Mouse (Mus musculus) kidney, adult 11 months (tissue): ENCODE results near the gene Ptprg.
A peak's percentile ranks its signal among the peaks of the same experiment; 100 is the strongest.
"Not testable (repeated sequence)": the region's sequence is repeated elsewhere in the genome, so short reads cannot be mapped to it uniquely, and the experiment has no call there.

Source experiments
- DNase-seq: peaks from one replicate; pipeline ENCODE4 v3.0.0; 2022

The Ptprg gene

DNA sequence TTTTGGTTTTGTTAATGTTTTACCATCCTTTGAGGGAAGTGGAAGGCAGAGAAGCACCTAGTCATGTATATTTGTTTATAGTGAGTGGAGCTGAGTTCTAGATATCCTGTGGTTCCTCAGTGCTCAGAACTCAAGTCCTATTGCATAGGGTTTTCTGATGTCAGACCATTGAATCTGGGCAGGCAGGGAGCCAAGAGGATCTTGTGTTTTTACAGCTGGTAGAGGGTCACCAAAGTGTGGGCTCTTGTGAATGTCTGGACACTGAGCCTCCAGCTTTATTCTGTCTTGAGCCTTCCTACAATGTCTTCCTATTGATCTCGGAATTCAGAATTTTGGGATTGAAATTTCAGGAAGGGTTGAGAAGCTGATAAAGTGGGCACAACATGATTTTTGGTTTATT, 206.0 kb downstream of the Ptprg start:
- no peak for DNase-seq

DNA sequence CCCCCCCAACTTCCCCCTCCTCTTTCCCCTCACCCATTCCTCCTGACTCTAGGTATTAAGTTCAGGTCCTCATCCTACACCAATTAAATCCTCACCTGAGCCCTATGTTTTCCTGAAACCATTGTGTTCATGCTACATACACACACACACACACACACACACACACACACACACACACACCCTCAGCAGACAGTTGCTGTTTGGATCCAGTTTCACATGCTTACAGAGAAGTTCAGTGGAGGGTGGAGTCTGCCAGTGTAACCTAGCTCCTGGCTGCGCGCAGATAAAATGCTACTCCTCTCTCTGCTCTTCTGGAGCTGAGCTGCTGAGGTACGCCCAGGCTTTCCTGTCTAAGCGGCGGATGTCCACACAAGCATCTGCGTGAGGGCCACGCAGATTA, 209.7 kb downstream of the Ptprg start:
- DNase-seq = no peak

DNA sequence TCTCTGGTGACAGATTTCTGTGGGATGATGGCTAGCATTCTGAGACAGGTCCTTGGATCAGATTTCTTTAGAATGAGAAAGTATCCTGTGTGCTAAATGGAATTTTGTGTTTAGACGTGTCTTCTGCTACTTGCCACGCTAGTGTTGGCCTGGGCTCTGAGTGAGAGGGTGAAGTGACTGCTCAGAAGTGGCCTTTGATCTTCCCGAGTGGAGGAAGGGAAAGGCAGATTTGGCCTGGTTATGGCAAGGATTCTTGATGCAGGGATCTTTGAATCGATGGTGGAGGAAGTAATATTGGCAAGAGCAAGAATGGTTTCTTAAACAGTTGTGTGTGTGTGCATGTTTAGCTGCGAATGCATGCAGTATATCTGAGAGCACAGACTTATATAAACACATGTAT, 219.4 kb downstream of the Ptprg start:
- DNase-seq = no peak

DNA sequence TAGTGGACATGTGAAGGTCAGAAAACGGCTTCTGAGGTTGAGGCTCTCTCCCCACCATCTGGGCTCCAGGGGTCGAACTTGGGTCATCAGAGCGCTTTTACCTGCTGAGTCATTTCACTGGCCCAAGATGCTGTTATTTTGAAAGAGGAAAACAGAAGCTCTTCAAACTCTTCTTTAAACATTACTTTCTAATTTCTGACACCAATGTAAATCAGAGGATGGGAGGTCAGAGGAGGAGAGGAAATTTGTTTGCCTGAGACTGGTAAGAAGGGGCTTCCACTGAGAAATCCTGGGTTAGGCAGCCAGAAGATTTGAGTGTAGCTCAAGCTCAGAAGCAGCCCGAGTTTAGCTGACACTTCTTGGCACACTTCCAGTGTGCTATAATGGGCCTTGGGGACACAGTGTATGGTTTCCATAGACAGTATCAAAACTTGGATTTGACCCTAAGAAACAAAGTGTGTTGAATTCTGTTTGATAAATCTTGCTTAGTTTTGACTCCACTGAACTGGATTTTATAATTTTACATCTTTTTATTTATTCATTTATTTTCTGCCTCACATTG, 221.2 kb downstream of the Ptprg start:
- DNase-seq = no peak

GRCm38 (mm10) chr14:11775204-11775603, 221.9 kb downstream of the Ptprg start:
- peak; percentile 17 for DNase-seq

GRCm38 (mm10) chr14:11775951-11776495, 222.7 kb downstream of the Ptprg start:
- peak; percentile 36 for DNase-seq

- no peak for DNase-seq
These were observed 223.2 kb downstream of the Ptprg start for GRCm38 (mm10) chr14:11776566-11776965.

- no peak for DNase-seq
These were observed 237.9 kb downstream of the Ptprg start for GRCm38 (mm10) chr14:11791190-11791589.

DNA sequence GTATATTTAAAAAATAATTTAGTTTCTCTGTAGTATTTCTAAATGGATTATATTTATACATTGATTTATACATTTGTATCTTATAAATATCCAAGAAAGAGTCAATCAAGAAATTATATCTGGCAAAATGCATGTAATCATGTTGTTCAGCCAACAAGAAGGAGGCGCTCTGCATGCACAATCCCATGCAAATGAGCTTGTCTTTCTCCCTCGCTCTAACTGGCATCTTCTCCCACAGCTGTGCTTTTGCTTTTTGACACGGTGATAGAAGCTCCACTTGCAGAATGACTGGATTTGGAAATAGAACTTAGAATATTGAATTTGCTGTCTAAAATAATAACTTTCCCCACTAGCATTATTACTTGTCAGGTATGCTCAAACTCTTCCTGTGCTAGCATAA, 240.5 kb downstream of the Ptprg start:
- no peak for DNase-seq

- no peak for DNase-seq
These were observed 249.2 kb downstream of the Ptprg start for GRCm38 (mm10) chr14:11802355-11803035.

GRCm38 (mm10) chr14:11806674-11807073, 253.3 kb downstream of the Ptprg start:
- no peak for DNase-seq

- DNase-seq = no peak
These were observed 254.1 kb downstream of the Ptprg start for GRCm38 (mm10) chr14:11807465-11807864.

DNA sequence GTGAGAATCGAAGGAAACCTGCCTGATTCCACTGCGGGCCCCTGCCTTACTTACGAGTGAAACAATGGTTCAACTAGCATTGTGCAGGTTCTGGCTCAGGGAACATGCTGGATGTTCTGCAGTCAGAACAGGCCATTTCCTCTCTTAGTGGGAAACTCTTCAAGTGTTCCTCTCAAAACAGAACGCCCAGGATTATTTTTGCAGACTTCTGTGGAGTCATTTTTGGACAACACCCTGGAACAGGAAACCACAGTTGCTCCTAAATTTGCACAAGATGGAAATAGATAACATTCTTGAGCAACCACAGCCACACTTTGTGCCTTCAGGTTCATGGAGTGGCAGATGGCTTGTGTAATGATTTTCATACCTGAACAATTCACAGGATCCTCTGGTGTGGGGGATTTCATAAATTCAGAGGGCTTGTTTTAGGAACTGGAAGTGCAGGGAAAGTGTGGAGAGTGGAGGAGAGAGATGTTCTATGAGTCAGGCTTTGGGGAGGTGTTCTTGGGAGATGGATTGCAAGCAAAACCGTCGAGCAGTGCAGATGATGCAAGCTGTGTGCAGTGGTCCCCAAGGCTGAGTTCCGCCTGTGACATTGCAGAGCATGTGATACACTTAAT, 257.9 kb downstream of the Ptprg start:
- peak; percentile 45 for DNase-seq

- no peak for DNase-seq
These were observed 259.0 kb downstream of the Ptprg start for GRCm38 (mm10) chr14:11812291-11812690.

- DNase-seq = not testable (repeated sequence)
These were observed 261.5 kb downstream of the Ptprg start for GRCm38 (mm10) chr14:11814811-11815210.

DNA sequence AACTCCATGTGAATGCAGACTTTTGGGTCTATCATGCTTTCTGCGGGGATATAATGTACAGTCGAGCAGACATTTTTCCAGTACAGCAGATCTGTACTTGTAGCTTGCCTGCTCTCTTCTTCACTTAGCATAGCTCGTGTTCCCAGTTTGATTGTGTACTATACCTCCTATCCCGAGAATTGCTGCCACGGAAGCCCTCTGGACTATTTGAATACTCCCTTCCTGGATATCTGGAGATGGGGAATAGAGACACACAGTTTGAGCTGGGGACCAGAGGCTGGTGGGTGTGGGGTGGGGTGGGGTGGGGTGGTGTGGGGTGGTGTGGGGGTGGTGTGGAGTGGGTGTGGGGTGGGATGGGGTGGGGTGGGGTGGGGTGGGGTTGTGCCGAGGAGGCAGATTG, 263.9 kb downstream of the Ptprg start:
- no peak for DNase-seq

DNA sequence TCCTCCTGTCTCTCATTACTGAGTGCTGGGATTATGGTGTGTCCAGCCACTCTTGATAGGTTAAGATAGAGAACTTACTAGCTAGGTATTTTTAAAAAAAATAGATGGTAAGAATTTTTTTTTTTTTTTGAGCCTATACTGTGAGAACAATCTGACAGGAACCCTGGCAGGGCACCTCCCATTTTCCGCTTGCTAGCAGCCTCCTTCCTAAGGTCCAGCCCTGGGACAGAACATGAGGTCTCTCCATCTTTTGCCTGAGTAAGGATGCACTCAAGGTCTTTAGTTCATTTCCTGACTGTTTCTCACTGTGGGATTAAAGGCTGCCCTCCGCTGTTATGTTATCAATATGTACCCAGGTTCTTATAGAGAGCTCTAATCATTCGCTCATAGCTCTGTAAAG, 264.7 kb downstream of the Ptprg start:
- no peak for DNase-seq

- DNase-seq = no peak
These were observed 265.4 kb downstream of the Ptprg start for GRCm38 (mm10) chr14:11818721-11819120.

- DNase-seq = no peak
These were observed 266.0 kb downstream of the Ptprg start for GRCm38 (mm10) chr14:11819326-11819725.

DNA sequence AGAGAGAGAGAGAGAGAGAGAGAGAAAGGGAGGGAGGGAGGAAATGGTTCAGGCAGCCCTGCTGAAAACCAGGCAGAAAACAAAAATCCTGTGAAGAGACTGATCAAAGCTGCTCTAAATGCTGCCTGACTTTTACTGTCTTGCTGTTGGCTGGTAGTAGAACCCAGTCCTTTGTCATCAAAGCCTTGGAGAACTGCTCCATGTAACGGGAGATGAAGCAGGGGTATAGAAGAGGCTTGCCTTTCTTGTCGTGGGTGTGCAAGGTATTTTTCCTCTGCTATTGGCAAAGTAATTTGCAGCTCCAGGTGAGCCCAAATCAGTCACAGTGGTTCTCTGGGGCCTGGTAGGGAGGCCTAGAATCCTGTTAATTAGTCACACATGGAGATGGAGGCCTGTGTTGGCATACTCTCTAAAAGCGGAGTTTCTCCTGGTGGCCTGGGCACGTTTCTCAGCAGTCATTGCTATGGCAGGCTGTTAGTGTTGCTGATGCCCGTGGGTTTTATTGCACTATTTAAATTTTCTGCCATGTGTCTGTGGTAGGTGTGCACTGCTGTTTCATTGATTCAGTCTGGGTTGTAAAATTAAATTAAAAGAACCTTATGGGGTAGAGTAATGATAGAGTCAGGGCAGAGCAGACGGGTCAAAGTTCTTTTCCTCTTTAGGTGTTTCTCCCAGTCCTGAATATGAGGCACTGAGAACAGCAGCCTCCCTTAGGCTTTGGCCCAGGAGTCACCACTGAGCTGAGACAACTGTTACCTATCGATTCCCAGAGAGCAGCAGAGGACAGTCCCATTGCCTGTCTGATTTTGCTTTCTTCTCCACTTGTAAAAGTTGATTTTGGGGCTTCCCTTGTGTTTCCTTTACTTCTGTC, 269.7 kb downstream of the Ptprg start:
- peak; percentile 33 for DNase-seq

DNA sequence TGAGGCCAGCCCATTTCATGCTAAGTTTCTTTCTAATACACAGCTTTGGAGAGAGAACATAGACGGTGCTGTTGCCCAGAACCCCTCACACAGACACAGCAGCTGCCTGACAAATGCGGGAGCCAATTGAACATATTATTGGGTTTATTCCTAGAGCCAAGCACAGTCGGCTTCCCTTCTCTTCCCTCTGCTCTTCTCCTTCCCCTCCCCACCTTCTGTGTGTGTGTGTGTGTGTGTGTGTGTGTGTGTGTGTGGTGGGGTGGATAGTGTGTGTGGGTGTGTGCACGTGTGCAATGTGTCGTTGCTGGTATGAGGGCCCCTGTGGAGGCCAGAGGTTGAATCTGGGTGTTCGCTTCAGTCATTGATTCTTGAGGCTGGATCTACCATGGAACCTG, 270.4 kb downstream of the Ptprg start:
- no peak for DNase-seq

DNA sequence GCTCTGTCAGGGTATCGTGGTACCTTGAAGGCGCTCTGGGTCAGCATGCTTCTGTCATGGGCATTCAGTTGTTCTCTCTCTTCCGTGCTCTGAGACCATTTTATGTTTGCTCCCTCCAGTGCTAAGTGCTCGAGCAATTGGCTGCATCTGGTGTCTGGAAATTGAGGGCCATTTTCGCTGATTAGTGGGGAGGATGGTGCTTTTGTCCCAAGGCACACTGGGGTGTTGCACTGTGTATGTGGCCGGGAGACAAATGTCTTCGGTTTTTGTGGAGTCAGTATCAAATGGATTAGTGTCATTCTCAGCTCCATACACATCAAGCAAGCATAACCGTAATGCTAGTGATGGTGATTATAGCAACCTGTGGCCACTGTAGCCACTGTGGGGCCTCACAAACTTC, 271.6 kb downstream of the Ptprg start:
- DNase-seq = no peak

DNA sequence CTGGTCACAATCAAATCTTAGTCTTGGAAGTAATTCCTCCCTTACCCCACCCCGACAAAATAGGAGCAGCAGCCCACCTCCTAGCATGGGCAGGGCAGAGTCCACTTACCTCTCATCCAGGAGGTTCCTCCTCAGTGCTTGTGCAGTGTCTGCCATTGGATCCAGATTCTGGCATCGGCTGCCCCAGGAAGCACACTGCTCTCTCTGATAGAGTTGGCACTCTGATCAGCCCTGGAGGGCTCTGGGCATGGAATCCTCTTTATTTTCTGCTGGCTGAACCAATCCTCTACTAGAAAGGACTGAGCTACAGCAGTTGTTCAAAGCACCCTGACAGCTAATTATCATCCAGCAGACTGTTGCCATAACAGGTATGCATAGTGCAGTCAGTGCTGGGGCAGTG, 272.2 kb downstream of the Ptprg start:
- no peak for DNase-seq
